Mouse (Mus musculus): ENCODE data around the gene Wdr60.

GRCm38 (mm10) chr12:116223107-116223506, 39.7 kb downstream of the Wdr60 start:
- TF ChIP-seq CTCF (IDR thresholded peaks at IDR 0.05) (no peak), EP300 (IDR thresholded peaks at IDR 0.05) (no peak)
